Mouse (Mus musculus) G1E (cell line): ENCODE measurements at regions not wholly inside any gene's neighbourhood (a gene's known extent, or its start where the extent isn't known, plus 50 kb on each side); places are given as distances from the start of the nearest gene placed in this dataset.

Experiments used
- CTCF ChIP-seq: IDR thresholded peaks from 2 replicates; pipeline ENCODE4 v1.5.1; 2012; ENCODE audit warnings: low read depth, low read length, inconsistent platforms, mixed read lengths
- GATA1 ChIP-seq: IDR thresholded peaks from 2 replicates; pipeline ENCODE4 v1.6.1; 2012; ENCODE audit warnings: borderline replicate concordance, low read length, inconsistent platforms, mixed read lengths
- GATA2 ChIP-seq: IDR thresholded peaks from 2 replicates; pipeline ENCODE4 v1.6.1; 2012; ENCODE audit warnings: low read depth, low read length, inconsistent platforms, borderline replicate concordance
- POLR2AphosphoS5 ChIP-seq: IDR thresholded peaks from 2 replicates; pipeline ENCODE4 v1.6.1; 2012; ENCODE audit warnings: low read depth, low read length, inconsistent platforms; ENCODE audit not compliant: insufficient replicate concordance
- TAL1 ChIP-seq: conservative IDR thresholded peaks from 2 replicates; pipeline ENCODE4 v1.6.1; 2012; ENCODE audit warnings: low read depth, low read length, inconsistent platforms, mixed read lengths

DNA sequence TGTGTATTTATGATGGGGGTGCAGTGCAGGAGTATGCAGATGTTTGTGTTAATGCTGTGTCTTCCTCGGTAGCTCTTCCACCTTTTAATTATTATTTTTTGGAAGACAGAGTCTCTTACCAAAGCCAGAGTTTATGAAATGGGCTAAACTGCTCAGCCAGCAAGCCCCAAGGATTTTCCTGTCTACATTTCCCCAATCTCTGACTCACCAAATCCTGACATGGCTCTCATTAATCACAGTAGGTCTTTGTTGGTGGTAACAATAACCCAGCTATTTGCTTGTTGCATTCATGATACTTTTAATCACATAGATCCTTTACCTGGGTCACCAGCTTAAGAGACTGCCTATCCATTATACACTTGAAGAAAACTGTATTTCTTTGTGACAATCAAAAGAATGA lies 427.8 kb upstream of the Rgma start:
- TF ChIP-seq GATA1 (no peak), CTCF (no peak), TAL1 (no peak), GATA2 (no peak), POLR2AphosphoS5 (no peak)
